ENCODE assay signal across 14 mouse cellular contexts in genomic region chr4:130166592-130166991, GRCm38 (mm10). TPM values are rescaled to one million over a fixed set of nuclear protein-coding genes. Genes with fewer than 3 reads are reported as not detected.
DNase-seq lines count a peak whose midpoint lies in the region; ATAC-seq and TF ChIP-seq lines count a peak whose summit lies in the region.
"Had no signal": no experiment of that assay in that cellular context is flagged by ENCODE, and none has a peak within 500 bp of the region (broad histone marks: within the 10 kb centered on the region; RNA-seq: fewer than 3 reads in every experiment).

No protein-coding gene starts in this region.

- peak overlapping the region; percentile 29; the same call in 1 of the 2 replicates for H3K9ac ChIP-seq in intestine, embryonic 16.5 days (ENCODE audit: low read depth, low read length)
- H3K9ac ChIP-seq in intestine, embryonic 15.5 days: no peak overlapping the region
- H3K9ac ChIP-seq in lung, embryonic 15.5 days: no peak overlapping the region
- H3K9ac ChIP-seq: midbrain, embryonic 15.5 days had no signal

- no peak; the same call in 1 of the 2 replicates for TF ChIP-seq POLR2A in lung, adult 2 months (IDR thresholded peaks at IDR 0.05; ENCODE audit: borderline replicate concordance, extremely low read depth, low read depth, low read length)

- no peak for TF ChIP-seq CTCF in lung, adult 2 months (IDR thresholded peaks at IDR 0.05; ENCODE audit: insufficient read depth, low read length)

- H3K4me1 ChIP-seq in intestine, embryonic 16.5 days (ENCODE audit: control insufficient read depth, insufficient read depth, low read length): peaks cover 57% of the 10 kb centered on the region
- peaks cover 52% of the 10 kb centered on the region for H3K4me1 ChIP-seq in intestine, embryonic 15.5 days (replicated peaks)
- H3K4me1 ChIP-seq in lung, embryonic 15.5 days: peaks cover 63% of the 10 kb centered on the region
- H3K4me1 ChIP-seq in lung, adult 2 months (ENCODE audit: control insufficient read depth, insufficient read depth, low read length): peaks cover 32% of the 10 kb centered on the region
- peaks cover 85% of the 10 kb centered on the region for H3K4me1 ChIP-seq in heart, embryonic 10.5 days

- peak overlapping the region; percentile 45; the same call in 1 of the 2 replicates for H3K27ac ChIP-seq in intestine, embryonic 16.5 days (ENCODE audit: low read length)
- no peak overlapping the region for H3K27ac ChIP-seq in intestine, embryonic 15.5 days
- H3K27ac ChIP-seq in lung, embryonic 15.5 days: 0 out of 2 replicates have a peak overlapping the region, but pooled peaks have one; percentile 16
- peak overlapping the region; percentile 87 for H3K27ac ChIP-seq in heart, embryonic 10.5 days
- H3K27ac ChIP-seq: midbrain, embryonic 15.5 days had no signal

- no peaks in the 10 kb centered on the region for H3K9me3 ChIP-seq in intestine, embryonic 16.5 days (ENCODE audit: control insufficient read depth, low read length)
- no peaks in the 10 kb centered on the region for H3K9me3 ChIP-seq in intestine, embryonic 15.5 days
- no peaks in the 10 kb centered on the region for H3K9me3 ChIP-seq in lung, embryonic 15.5 days
- H3K9me3 ChIP-seq in heart, embryonic 10.5 days: no peaks in the 10 kb centered on the region
- H3K9me3 ChIP-seq: midbrain, embryonic 15.5 days had no signal

- no peaks in the 10 kb centered on the region for H3K27me3 ChIP-seq in intestine, embryonic 16.5 days (replicated peaks; ENCODE audit: control insufficient read depth, insufficient read depth, low read length)
- H3K27me3 ChIP-seq in intestine, embryonic 15.5 days (replicated peaks): no peaks in the 10 kb centered on the region
- no peaks in the 10 kb centered on the region for H3K27me3 ChIP-seq in lung, embryonic 15.5 days
- peaks cover 25% of the 10 kb centered on the region for H3K27me3 ChIP-seq in heart, embryonic 10.5 days (ENCODE audit: insufficient read depth, poor library complexity, severe bottlenecking)

- no peak overlapping the region for H3K4me2 ChIP-seq in intestine, embryonic 16.5 days (ENCODE audit: low read depth, low read length)
- no peak overlapping the region for H3K4me2 ChIP-seq in intestine, embryonic 15.5 days (replicated peaks)
- H3K4me2 ChIP-seq in lung, embryonic 15.5 days: no peak overlapping the region

- 74% methylated on average over 8 of the region's 8 CpGs for WGBS in intestine, embryonic 16.5 days
- 68% methylated on average over 8 of the region's 8 CpGs for WGBS in intestine, embryonic 15.5 days
- 60% methylated on average over 8 of the region's 8 CpGs for whole genome bisulfite sequencing in lung, embryonic 15.5 days
- WGBS in lung, adult 2 months: 55% methylated on average over 8 of the region's 8 CpGs
- 78% methylated on average over 8 of the region's 8 CpGs for WGBS in heart, embryonic 10.5 days

- peaks cover 3% of the 10 kb centered on the region; the same call in 1 of the 2 replicates for H3K36me3 ChIP-seq in intestine, embryonic 16.5 days (ENCODE audit: control insufficient read depth, insufficient read depth, low read length)
- no peaks in the 10 kb centered on the region for H3K36me3 ChIP-seq in intestine, embryonic 15.5 days
- 0 out of 2 replicates have a peak, but pooled peaks cover 4% of the 10 kb centered on the region for H3K36me3 ChIP-seq in lung, embryonic 15.5 days
- peaks cover 7% of the 10 kb centered on the region for H3K36me3 ChIP-seq in heart, embryonic 10.5 days
- H3K36me3 ChIP-seq: midbrain, embryonic 15.5 days had no signal

- DNase-seq in lung, adult 2 months: no peak
- no peak for DNase-seq in heart, embryonic 10.5 days (ENCODE audit: low spot score)
- DNase-seq in lung, postnatal 10 days: peak; percentile 59
- DNase-seq in ovary, postnatal 10 days (ENCODE audit: low spot score): no peak
- no peak for DNase-seq in right cerebral cortex, postnatal 4 days
- DNase-seq: cerebellum, adult 8-10 months had no signal

- ATAC-seq in intestine, embryonic 16.5 days: no peak
- ATAC-seq in intestine, embryonic 15.5 days: no peak
- ATAC-seq in lung, embryonic 15.5 days (ENCODE audit: borderline replicate concordance, extremely low read depth, low FRiP score, low TSS enrichment): no peak
- ATAC-seq: hindbrain, embryonic 16.5 days; midbrain, embryonic 15.5 days had no signal

- no peak overlapping the region for H3K4me3 ChIP-seq in intestine, embryonic 16.5 days (ENCODE audit: low read length)
- no peak overlapping the region for H3K4me3 ChIP-seq in intestine, embryonic 15.5 days (replicated peaks)
- no peak overlapping the region for H3K4me3 ChIP-seq in lung, embryonic 15.5 days
- H3K4me3 ChIP-seq in lung, adult 2 months (replicated peaks; ENCODE audit: extremely low read depth, low read depth, low read length): no peak overlapping the region
- H3K4me3 ChIP-seq in heart, embryonic 10.5 days: no peak overlapping the region

RNA-seq across cellular contexts. Expression of gene Tinagl1, which starts 8.3 kb away (rescaled TPM):
- 78.3 and 80.3 TPM in 2 replicates for polyA plus RNA-seq in intestine, embryonic 16.5 days (2015; fragmentation: Nextera tagmentation; extraction: Ambion mirVana)
- polyA plus RNA-seq in intestine, embryonic 15.5 days (2015; fragmentation: Nextera tagmentation; extraction: Ambion mirVana): 65.6 and 72.9 TPM in 2 replicates
- polyA plus RNA-seq in lung, embryonic 15.5 days (2015; fragmentation: Nextera tagmentation; extraction: Ambion mirVana): 52.4 and 57.5 TPM in 2 replicates
- 134 and 222 TPM in 2 replicates for polyA plus RNA-seq in lung, adult 2 months (2012; rRNA removed)
- polyA plus RNA-seq in heart, embryonic 10.5 days (2016; fragmentation: Nextera tagmentation; extraction: Ambion mirVana): 39.0 and 45.2 TPM in 2 replicates

RNA-seq across cellular contexts. Expression of gene Hcrtr1, which starts 27.4 kb away (rescaled TPM):
- 0.22 and 0.34 TPM in 2 replicates for polyA plus RNA-seq in intestine, embryonic 16.5 days (2015; fragmentation: Nextera tagmentation; extraction: Ambion mirVana)
- 0.24 and 0.37 TPM in 2 replicates for polyA plus RNA-seq in intestine, embryonic 15.5 days (2015; fragmentation: Nextera tagmentation; extraction: Ambion mirVana)
- 0.28 and 0.50 TPM in 2 replicates for polyA plus RNA-seq in lung, embryonic 15.5 days (2015; fragmentation: Nextera tagmentation; extraction: Ambion mirVana)
- 0.19 and 0.66 TPM in 2 replicates for polyA plus RNA-seq in lung, adult 2 months (2012; rRNA removed)
- 0.12 and 0.43 TPM in 2 replicates for polyA plus RNA-seq in heart, embryonic 10.5 days (2016; fragmentation: Nextera tagmentation; extraction: Ambion mirVana)

RNA-seq across cellular contexts. Expression of gene Gm853, which starts 55.6 kb away (rescaled TPM):
- polyA plus RNA-seq in intestine, embryonic 16.5 days (2015; fragmentation: Nextera tagmentation; extraction: Ambion mirVana): not detected in 2 replicates
- polyA plus RNA-seq in intestine, embryonic 15.5 days (2015; fragmentation: Nextera tagmentation; extraction: Ambion mirVana): not detected in 2 replicates
- not detected in 2 replicates for polyA plus RNA-seq in lung, embryonic 15.5 days (2015; fragmentation: Nextera tagmentation; extraction: Ambion mirVana)
- polyA plus RNA-seq in lung, adult 2 months (2012; rRNA removed): not detected in 2 replicates
- not detected in 2 replicates for polyA plus RNA-seq in heart, embryonic 10.5 days (2016; fragmentation: Nextera tagmentation; extraction: Ambion mirVana)
- polyA plus RNA-seq: frontal cortex, adult 2 months; gonadal fat pad, adult 2 months; neural tube, embryonic 11.5 days had no signal
